Mouse (Mus musculus) CD4-positive, CD25-positive, alpha-beta regulatory T cell, adult 2 months (primary cell): ENCODE measurements around the gene Kmt2e.

Experiments used
- DNase-seq: peaks from one replicate; pipeline ENCODE4 v3.0.0-alpha.2; 2012; ENCODE audit warnings: low read depth, low spot score

Kmt2e gene

DNA sequence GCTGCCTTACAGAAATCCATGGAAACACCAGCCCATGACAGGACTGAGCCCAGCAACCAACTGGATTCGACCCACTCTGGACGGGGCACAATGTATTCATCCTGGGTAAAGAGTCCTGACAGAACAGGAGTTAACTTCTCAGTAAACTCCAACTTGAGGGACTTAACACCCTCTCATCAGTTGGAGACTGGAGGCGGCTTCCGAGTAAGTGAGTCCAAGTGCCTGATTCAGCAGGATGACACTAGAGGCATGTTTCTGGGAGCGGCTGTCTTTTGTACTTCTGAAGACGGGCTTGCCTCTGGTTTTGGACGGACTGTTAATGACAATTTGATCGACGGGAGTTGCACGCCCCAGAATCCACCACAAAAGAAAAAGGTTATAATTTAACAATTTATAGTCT is 63.7 kb downstream of the Kmt2e start:
- DNase-seq, result no peak

DNA sequence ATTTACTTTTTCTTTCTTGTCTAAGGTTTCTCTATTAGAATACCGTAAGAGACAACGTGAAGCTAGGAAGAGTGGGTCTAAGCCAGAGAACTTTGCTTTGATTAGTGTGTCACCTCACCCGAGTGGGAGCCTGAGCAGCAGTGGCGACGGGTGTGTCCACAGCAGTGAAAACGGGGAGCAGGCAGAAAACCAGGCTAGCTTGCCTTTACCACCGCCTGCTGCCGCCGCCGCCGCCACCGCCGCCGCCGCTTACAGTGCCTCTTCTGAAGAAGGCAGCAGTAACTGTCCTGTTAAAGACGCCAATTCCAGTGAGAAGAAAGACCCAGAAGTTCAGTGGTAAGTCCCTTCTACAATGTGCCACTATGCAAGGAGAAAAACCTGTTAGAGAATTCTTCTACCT is 65.0 kb downstream of the Kmt2e start:
- no peak for DNase-seq

DNA sequence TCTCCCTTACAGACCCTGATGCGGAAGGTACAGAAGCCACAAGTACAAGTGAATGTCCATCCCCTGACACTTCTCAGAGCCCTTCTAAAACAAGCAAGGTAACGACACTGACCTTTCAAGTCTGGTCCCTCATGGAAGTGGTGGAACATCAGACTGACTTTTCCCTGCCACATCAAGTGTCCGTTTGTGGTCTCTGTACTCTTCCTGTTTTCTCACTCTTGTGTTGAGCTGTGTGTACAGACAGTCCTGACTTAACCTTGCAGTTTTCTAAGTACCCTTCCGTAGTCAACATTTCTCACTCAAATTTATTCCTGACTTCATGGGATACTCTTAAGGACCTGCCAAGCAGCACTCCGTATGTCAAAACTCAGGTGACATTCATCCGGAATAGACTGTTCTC is 66.5 kb downstream of the Kmt2e start:
- no peak for DNase-seq

GRCm38 (mm10) chr5:23501582-23502316 is 67.5 kb downstream of the Kmt2e start:
- no peak for DNase-seq

DNA sequence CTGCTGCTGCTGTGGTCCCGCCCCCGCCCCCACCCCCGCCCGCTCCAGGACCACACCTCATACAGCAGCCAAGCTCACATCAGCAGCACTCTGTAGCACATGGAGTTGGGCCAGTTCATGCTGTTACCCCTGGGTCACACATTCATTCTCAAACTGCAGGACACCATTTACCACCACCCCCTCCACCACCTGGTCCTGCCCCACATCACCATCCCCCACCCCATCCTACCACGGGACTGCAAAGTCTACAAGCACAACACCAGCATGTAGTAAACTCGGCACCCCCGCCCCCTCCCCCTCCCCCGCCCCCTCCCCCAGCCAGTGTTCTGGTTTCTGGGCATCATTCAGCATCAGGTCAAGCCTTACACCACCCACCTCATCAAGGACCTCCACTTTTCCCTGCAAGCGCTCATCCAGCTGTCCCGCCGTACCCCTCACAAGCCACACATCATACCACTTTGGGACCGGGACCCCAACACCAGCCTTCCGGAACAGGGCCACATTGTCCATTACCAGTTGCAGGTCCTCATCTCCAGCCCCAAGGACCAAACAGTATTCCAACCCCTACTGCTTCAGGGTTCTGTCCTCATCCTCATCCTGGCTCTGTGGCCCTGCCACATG is 68.2 kb downstream of the Kmt2e start:
- no peak for DNase-seq

GRCm38 (mm10) chr5:23505578-23505977 is 71.3 kb downstream of the Kmt2e start:
- DNase-seq, result no peak

- DNase-seq, result no peak
Observed at GRCm38 (mm10) chr5:23507210-23507609, 73.0 kb downstream of the Kmt2e start.

DNA sequence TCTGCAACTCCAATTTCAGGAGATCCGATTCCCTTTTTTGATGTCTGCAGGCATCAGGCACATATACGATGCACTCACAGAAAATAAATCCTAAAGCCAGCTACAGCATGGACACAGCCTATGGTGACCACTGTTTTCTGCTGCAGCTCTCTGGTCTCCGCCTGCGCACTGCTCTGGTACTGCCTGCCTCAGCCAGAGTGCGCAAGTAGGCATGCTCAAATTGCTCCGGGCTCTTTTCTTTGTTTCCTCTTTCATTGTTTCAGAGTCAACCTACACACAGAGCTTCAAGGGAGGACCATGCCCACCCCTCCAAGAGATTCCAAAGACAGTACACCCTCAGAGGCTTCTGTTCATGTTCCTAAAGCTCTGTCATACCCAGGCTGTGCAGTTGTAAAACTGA is 74.4 kb downstream of the Kmt2e start:
- no peak for DNase-seq

DNA sequence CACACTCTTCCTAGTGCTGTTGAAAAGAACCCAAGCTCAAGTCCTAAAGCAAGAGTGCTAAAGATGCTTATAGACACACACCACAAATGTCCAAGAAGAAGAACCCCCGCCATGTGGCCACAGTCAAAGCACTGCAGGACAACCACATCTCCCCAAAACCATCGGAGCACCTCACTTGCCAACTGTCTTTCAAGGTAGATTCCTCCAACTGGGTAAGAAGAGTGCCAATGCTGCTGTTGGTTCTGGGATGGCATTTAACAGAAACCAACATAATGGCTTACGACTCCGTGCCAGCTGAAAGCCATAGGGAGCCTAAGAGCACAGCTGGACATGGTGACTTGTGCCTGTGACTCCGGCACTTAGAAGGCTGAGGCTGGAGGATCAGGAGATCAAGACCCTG is 77.2 kb downstream of the Kmt2e start:
- DNase-seq, result no peak

GRCm38 (mm10) chr5:23512556-23512955 is 78.3 kb downstream of the Kmt2e start:
- DNase-seq, result no peak

GRCm38 (mm10) chr5:23513468-23513867 is 79.2 kb downstream of the Kmt2e start:
- DNase-seq, result no peak

DNA sequence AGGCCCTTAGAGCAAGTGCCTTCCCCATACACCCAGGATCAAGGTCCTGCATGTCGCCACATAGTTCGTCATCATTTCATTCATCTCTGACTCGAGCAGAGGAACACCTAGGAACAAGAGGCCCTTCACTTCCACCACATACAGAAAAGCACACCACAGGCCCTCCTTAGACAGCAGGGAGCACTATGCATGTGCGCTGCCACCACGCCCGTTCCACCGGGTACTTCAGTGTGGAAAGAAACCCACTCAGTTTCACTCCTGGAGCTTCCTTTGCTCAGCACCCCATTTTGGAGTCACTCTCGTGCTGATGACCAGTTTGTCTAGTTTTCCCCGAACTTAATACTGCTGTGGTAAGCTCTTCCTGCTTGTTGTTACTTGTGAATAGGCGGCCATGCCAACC is 80.8 kb downstream of the Kmt2e start:
- no peak for DNase-seq

DNA sequence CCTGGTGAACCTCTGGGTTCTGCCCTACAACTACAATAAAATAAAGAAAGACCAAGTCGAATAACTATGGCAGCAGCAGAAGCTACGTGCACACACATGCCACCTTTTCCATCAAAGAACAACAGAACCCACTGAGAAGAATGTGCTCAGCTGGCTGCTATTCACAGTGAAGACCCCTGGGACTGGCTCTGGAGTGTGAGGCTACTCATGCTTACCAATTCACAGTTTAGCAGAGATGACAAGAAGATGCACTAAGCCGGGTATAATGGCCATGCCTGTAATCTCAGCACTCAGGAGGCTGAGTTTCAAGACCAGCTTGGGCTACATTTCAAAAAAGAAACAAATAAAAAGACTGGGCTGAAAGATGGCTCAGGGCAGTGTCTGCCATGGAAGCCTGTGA is 82.7 kb downstream of the Kmt2e start:
- no peak for DNase-seq

- DNase-seq, result no peak
Observed at GRCm38 (mm10) chr5:23517839-23518238, 83.6 kb downstream of the Kmt2e start.

DNA sequence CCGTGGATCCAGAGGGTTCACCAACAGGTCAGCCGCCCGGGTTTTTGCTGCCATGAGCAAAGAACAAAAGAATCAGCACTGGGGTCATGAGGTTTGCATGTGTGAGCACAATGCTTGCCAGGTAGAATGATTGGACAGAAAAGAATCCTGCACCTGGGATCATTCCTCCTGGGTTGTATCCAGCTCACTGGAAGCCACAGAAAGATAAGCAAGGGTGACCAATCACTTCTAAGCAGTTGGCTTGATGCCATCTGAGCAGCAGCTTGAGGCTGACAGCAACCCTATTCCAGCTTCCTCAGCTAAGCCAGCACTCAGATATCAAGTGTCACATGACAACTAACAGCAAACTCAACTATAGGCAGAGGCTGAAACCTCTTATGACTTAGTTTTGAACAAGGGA is 84.4 kb downstream of the Kmt2e start:
- DNase-seq, result no peak

GRCm38 (mm10) chr5:23519679-23520078 is 85.4 kb downstream of the Kmt2e start:
- no peak for DNase-seq

DNA sequence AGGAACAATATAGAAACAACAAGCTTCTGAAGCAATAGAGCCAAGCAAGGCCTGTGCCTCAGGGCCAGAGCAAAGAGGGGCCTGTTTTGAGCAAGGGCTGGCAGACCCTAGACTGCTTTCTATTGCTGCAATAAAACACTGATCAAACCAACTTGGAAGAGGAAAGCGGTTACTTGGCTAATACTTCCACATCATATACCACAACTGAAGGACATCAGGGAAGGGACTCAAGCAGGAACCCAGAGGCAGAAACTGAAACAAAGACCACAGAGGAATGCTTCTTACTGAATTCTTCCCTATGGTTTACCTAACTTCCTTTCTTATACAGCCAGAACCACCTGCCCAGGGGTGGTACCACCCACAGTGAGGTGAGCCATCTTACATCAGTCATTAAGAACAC is 87.4 kb downstream of the Kmt2e start:
- no peak for DNase-seq

DNA sequence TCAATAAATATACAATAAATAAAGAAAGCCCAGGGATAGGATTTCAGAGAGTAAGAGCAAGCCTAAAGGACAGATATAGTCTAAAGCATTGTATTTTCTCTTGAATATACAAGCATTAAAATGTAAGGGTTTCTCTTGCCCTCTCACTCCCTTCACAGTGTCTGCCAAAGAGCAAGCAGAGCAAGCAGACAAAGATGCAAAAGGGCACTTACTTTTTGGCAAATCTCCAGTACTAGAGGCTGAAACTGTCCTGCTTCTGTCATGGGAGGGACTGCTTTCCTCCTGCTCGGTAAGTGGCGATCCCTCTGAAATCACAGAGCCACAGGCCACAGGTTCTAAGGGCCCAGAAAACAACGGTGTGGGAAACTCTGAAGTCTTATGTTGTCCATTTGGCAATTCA is 89.7 kb downstream of the Kmt2e start:
- no peak for DNase-seq

GRCm38 (mm10) chr5:23524621-23525020 is 90.4 kb downstream of the Kmt2e start:
- no peak for DNase-seq

GRCm38 (mm10) chr5:23531100-23531499 is 96.9 kb downstream of the Kmt2e start:
- DNase-seq, result no peak

- DNase-seq, result no peak
Observed at GRCm38 (mm10) chr5:23531541-23532096, 97.4 kb downstream of the Kmt2e start.

- DNase-seq, result no peak
Observed at GRCm38 (mm10) chr5:23535692-23536091, 101.5 kb downstream of the Kmt2e start.

DNA sequence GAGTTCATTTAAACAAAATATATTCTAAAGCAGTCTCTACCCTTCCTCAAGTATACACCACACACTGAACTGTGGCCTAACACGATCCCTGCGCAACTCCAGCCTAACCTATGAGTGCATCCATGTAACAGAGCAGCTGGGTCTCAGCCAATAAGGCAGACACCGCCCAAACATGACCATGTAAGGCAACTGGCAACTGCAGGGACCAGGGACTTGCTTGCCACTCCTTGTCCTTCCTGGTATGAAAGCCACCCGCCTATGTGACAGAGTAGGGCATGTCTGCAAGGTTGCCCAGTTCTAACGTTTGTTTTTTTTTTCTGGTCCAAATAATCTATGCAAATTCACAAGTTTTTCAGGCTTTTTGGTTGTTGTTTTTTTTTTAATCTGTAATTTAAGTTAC is 117.4 kb downstream of the Kmt2e start:
- no peak for DNase-seq
